Mouse (Mus musculus) stomach, postnatal 0 days (tissue): ENCODE results near the gene Smad5. TPM values are rescaled to one million over a fixed set of nuclear protein-coding genes. Genes with fewer than 3 reads are reported as not detected.

Experiments
- ATAC-seq: fragments of 200-750 bp; cut with Nextera tagmentation; 2 replicates; pipeline ENCODE4 v1.8.0; 2017; ENCODE audit not compliant: low FRiP score, low TSS enrichment
- DNase-seq: peaks from one replicate; pipeline ENCODE4 v3.0.0-alpha.2; 2016; ENCODE audit warnings: low spot score
- H3K27ac ChIP-seq: fragments of 300-500 bp; sonication (generic); replicated peaks from 2 replicates; pipeline ENCODE4 v1.5.1; 2014; ENCODE audit warnings: mild to moderate bottlenecking, control low read depth
- H3K27me3 ChIP-seq: fragments of 300-500 bp; sonication (generic); 2 replicates; pipeline ENCODE4 v1.6.1; 2014; ENCODE audit warnings: low read length; ENCODE audit not compliant: control insufficient read depth, insufficient read depth
- H3K36me3 ChIP-seq: fragments of 300-500 bp; sonication (generic); 2 replicates; pipeline ENCODE4 v1.6.1; 2014; ENCODE audit warnings: low read length, mixed read lengths; ENCODE audit not compliant: control insufficient read depth, insufficient read depth
- H3K4me1 ChIP-seq: fragments of 300-500 bp; sonication (generic); replicated peaks from 2 replicates; pipeline ENCODE4 v1.6.1; 2014; ENCODE audit warnings: antibody characterized with exemption; ENCODE audit not compliant: control insufficient read depth, insufficient read depth
- H3K4me2 ChIP-seq: fragments of 300-500 bp; sonication (generic); replicated peaks from 2 replicates; pipeline ENCODE4 v1.6.1; 2014; ENCODE audit warnings: low read depth, mild to moderate bottlenecking, control low read depth, moderate library complexity
- H3K4me3 ChIP-seq: fragments of 300-500 bp; sonication (generic); 2 replicates; pipeline ENCODE4 v1.5.1; 2014; ENCODE audit warnings: low read depth, low read length, control low read depth
- H3K9ac ChIP-seq: fragments of 300-500 bp; sonication (generic); 2 replicates; pipeline ENCODE4 v1.6.1; 2014; ENCODE audit warnings: mild to moderate bottlenecking, low read length, control low read depth, mixed read lengths
- H3K9me3 ChIP-seq: fragments of 300-500 bp; sonication (generic); 2 replicates; pipeline ENCODE4 v1.6.1; 2016; ENCODE audit warnings: low read length; ENCODE audit not compliant: control insufficient read depth
- CTCF ChIP-seq: IDR thresholded peaks from 2 replicates; pipeline ENCODE4 v1.5.1; 2016; ENCODE audit warnings: antibody characterized with exemption, low read depth, mild to moderate bottlenecking, moderate library complexity
- EP300 ChIP-seq: optimal IDR thresholded peaks from 2 replicates; pipeline ENCODE3; 2016; ENCODE audit warnings: antibody characterized with exemption
- WGBS: fragments of 180-500 bp; shearing (Covaris S2); extraction: QIAGEN DNeasy Blood & Tissue Kit; methylation state at CpG from one replicate; pipeline ENCODE4 v1.1.7; 2014; 5-methylcytosine and 5-hydroxymethylcytosine counted together
- polyA plus RNA-seq: library from polyadenylated mRNA; unstranded; fragments of >200 nt; fragmentation: Nextera tagmentation; extraction: Ambion mirVana; gene quantifications from 2 replicates; pipeline ENCODE4 v1.2.1, GENCODE M21; 2015

Gene Smad5
- polyA plus RNA-seq, 1 experiment from 2014 or later: 9.4 TPM

DNA sequence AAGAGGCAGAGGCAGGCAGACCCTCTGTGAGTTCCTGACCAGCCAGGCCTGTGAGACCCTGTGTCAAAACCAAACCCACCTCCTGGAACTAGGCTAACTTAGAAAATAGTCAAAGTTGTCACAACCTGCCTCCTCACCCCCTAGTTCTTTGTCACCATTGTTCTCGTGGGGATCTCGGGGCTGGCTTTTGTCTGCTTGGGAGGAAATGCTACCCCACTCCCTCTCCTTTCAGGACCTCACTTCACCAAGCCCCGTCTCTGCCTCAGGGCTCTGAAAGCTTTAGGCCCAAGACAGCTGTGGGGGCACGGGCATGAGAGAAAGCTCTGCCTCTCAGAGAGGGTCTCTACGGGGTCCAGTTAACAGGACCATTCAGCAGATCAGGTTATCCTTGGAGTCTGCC, 49.0 kb downstream of the Smad5 start:
- Histone ChIP-seq H3K27me3 (peaks cover 5% of the 10 kb centered on the region; the same call in 1 of the 2 replicates), H3K36me3 (no peaks in the 10 kb centered on the region), H3K4me1 (peaks cover 4% of the 10 kb centered on the region; the same call in 1 of the 2 replicates), H3K4me2 (peak overlapping the region; percentile 74), H3K9ac (no peak overlapping the region), H3K4me3 (no peak overlapping the region), H3K9me3 (no peaks in the 10 kb centered on the region), H3K27ac (no peak overlapping the region)
- 55% methylated on average over 5 of the region's 5 CpGs for WGBS
- no peak for DNase-seq
- TF ChIP-seq CTCF (no peak), EP300 (no peak)
- ATAC-seq: no peak

DNA sequence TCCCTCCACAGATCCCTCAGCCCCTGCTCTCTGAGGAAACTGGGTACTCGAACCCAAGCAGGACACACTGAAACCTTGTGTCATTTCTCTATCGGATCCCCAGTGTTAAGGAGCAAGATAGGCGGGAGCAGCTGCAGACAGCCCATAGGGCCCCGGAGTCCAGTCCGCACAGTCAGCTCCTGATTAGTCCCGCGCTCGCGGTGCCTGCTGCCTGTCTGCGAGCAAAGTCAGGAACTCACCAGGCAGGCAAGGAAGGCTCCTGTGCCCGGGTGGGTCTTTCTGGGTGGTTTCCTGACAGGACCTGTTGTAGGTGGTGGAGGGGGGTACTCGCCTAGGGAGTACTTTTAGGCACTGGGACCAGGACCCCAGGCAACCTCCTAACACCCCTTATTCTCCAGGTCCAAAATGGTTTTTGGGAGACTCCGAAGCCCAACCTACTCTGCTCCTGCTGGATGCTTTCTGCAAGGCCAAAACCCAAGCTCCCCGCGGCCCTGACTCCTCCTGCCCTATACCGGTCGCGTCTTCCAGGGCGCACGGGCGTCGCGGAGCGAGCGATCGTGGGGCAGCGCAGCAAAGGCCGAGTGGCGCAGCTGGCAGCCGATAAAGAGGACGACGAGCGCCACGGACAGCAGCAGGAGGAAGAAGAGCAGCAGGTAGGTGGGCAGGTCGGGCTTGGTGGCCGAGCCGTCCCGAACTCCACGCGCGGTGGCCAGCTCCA, 49.8 kb downstream of the Smad5 start:
- DNase-seq: peak; percentile 72
- no peaks in the 10 kb centered on the region for H3K36me3 ChIP-seq
- 3% methylated on average over 41 of the region's 41 CpGs for WGBS
- H3K27ac ChIP-seq: 0 out of 2 replicates have a peak overlapping the region, but pooled peaks have one; percentile 30
- peak overlapping the region; percentile 46 for H3K4me3 ChIP-seq
- H3K9ac ChIP-seq: peak overlapping the region; percentile 58
- TF ChIP-seq EP300 (no peak), CTCF (0 out of 2 replicates have a peak, but pooled peaks have one; percentile 10)
- peaks cover 4% of the 10 kb centered on the region; the same call in 1 of the 2 replicates for H3K4me1 ChIP-seq
- H3K27me3 ChIP-seq: peaks cover 5% of the 10 kb centered on the region; the same call in 1 of the 2 replicates
- H3K9me3 ChIP-seq: no peaks in the 10 kb centered on the region
- ATAC-seq: no peak
- H3K4me2 ChIP-seq: peak overlapping the region; percentile 74

DNA sequence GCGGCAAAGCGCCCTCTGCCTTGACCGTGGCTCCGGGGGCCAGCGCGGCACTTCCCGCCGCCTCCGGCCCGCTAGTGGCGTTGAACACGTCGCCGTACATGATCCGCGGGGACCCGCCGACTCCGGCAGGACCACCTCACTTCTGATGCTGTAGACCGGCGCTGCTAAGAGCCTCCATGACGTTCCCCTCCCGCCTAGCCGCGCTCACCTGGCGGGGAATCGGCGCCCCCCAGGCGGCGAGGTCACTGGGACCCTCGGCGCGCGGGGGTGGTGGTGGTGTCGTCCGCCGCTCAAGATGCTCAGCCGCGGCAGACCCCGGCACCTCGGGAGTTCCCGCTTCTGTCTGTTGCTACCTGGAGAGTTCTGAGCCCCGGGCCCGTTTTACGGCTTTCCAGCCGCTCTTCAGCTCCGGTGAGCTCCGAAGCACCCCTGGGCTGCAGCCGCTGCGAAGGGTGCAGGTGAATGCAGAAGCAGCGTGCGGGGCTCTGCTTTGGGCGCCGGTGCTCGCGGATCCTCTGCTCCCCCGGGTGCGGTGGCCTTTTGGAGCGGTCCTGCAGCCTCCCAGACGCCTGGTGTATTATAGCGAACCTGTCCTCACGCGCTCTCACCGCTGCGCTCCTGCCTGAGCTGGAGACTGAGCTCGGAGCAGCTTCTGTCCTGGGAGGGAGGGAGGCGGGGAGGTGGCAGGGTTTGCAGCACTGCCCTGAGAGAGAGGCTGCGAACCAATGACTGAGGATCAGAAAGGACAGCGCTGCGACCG, 50.6 kb downstream of the Smad5 start, which contains the start of gene Gm45623:
TSS of gene Gm45623 (minus strand) at position 636 of the 760 bp plus-strand sequence.
- no peak for ATAC-seq
- peak within 1 kb of the TSS; percentile 58 for H3K9ac ChIP-seq

DNA sequence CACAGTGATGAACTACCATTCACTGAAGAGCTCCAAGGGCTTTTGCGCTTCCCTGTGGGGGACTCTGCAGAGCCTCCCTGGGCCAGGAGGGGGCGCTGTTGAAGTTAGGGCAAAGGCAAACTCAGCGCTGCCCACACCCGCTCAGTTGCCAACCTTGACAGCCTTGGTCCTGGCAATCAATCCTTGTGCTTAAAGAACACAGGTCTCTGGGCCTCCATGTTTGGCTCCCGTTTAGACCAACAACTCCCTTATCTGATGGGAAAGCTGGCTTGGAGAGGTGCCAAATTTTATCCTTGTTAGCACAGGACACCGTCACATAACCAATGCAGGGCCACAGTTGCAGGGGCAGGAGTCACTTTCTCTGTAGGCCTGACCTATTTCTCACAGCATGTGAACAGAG, 53.1 kb downstream of the Smad5 start:
- DNase-seq (peak; percentile 92), ATAC-seq (peak; percentile 79)
- H3K4me3 ChIP-seq: no peak overlapping the region
- no peak for TF ChIP-seq EP300
- TF ChIP-seq CTCF: peak; percentile 72
- H3K9ac ChIP-seq: no peak overlapping the region
- H3K27me3 ChIP-seq: peaks cover 5% of the 10 kb centered on the region; the same call in 1 of the 2 replicates
- H3K27ac ChIP-seq: peak overlapping the region; percentile 49; the same call in 1 of the 2 replicates
- WGBS: 53% methylated on average over 6 of the region's 6 CpGs
- peaks cover 4% of the 10 kb centered on the region; the same call in 1 of the 2 replicates for H3K4me1 ChIP-seq
- no peaks in the 10 kb centered on the region for H3K36me3 ChIP-seq
- no peaks in the 10 kb centered on the region for H3K9me3 ChIP-seq
- H3K4me2 ChIP-seq: no peak overlapping the region

More for the DNA sequence above, 50.6 kb downstream of the Smad5 start, which contains the start of gene Gm45623:
- Histone ChIP-seq H3K27ac (0 out of 2 replicates have a peak within 1 kb of the TSS, but pooled peaks have one; percentile 30), H3K9me3 (no peaks in the 10 kb centered on the region), H3K36me3 (no peaks in the 10 kb centered on the region), H3K27me3 (peaks cover 5% of the 10 kb centered on the region; the same call in 1 of the 2 replicates), H3K4me2 (peak within 1 kb of the TSS; percentile 74), H3K4me1 (peaks cover 4% of the 10 kb centered on the region; the same call in 1 of the 2 replicates), H3K4me3 (peak within 1 kb of the TSS; percentile 46)
- TF ChIP-seq EP300 (no peak), CTCF (no peak)
- 4% methylated on average over 71 of the region's 71 CpGs for WGBS
- DNase-seq: peak; percentile 60

DNA sequence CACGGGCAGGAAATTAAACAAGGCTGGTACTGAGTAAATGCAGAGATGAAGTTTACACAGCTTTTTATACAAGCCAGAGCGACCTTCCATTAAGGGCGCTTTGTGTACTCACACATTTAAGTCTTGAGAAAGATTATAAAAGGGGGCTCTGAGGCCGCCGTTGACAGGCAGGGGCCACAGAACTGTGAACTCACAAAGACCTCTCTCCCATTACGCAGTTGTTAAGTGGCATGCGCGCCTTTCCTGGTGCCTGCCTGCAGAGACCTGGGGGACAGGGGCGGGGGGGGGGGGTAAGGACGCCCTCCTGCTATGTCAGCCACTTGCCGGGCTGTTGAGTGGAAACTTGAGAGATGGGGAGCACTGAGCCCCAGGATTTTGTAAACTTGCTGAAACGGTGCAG, 54.4 kb downstream of the Smad5 start:
- peak; percentile 47 for DNase-seq
- Histone ChIP-seq H3K4me1 (peaks cover 4% of the 10 kb centered on the region; the same call in 1 of the 2 replicates), H3K27me3 (peaks cover 5% of the 10 kb centered on the region; the same call in 1 of the 2 replicates), H3K36me3 (no peaks in the 10 kb centered on the region), H3K27ac (no peak overlapping the region), H3K4me3 (no peak overlapping the region), H3K4me2 (0 out of 2 replicates have a peak overlapping the region, but pooled peaks have one; percentile 15), H3K9ac (no peak overlapping the region), H3K9me3 (no peaks in the 10 kb centered on the region)
- no peak for TF ChIP-seq EP300
- no peak for ATAC-seq
- WGBS: 28% methylated on average over 11 of the region's 12 CpGs
